Mouse (Mus musculus): ENCODE data around the gene Sgca. TPM values are rescaled to one million over a fixed set of nuclear protein-coding genes. Genes with fewer than 3 reads are reported as not detected.
"Not testable (repeated sequence)": the region's sequence is repeated elsewhere in the genome, so short reads cannot be mapped to it uniquely, and the experiment has no call there.

The Sgca gene
- total and polyA plus RNA-seq, 3 experiments = 0.95 TPM; not detected in 2

DNA sequence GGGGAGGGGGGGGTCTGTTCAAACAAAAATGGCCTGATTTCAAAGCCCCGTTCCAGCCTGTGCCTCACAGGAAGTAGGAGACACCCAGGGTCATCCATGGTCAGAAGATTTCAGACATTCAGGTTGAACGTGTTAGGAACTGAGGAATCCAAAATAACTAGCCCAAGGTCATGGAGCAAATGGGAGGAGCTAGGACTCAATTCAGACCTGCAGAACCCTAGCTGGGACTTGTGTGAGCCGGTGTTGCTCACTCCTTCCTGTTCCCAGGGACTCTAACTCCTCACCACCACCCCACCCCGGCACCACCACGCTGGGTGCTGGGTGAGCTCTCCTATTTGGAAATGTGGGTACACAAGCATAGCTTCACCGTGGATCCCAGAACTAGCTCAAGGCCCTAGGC, 11.2 kb upstream of the Sgca start:
- DNase-seq = peak; percentile 64

DNA sequence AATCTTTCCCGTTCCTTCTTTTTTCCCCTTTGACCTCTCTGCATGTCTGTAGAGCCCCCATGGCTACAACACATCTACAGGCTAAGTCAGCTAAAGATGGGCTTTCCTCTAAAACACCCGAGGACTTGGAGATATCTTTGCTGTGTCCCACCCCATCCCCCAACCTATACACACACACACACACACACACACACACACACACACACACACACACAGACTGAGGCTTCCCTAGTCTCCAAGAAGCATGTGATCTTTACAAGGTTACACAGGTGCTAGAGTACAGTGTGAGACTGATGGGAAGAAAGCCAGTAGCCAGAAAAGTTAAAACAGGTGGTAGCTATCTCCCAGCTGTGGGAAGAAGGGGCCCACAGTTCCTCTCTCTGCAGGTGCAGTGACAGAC, 10.3 kb upstream of the Sgca start:
- no peak for DNase-seq

DNA sequence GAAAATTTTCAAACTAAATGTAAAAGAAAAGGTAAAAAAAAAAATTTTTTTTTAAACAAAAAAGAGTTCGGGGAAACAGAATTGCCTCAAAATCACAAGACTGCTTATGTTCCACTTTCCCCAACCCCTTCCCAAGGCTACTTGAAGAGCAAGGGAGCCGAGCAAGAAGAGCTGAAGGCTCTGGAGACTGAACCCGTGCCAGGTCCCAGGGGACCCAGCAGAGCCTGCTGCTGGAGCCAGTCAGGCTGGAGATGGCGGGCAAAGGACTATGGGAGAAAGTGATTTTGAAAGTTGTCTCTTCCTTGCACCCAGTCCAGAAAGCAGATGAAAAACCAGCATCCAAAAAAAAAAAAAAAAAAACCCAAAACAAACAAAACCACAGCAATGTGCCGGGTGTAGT, 9.7 kb upstream of the Sgca start:
- DNase-seq = peak; percentile 34

DNA sequence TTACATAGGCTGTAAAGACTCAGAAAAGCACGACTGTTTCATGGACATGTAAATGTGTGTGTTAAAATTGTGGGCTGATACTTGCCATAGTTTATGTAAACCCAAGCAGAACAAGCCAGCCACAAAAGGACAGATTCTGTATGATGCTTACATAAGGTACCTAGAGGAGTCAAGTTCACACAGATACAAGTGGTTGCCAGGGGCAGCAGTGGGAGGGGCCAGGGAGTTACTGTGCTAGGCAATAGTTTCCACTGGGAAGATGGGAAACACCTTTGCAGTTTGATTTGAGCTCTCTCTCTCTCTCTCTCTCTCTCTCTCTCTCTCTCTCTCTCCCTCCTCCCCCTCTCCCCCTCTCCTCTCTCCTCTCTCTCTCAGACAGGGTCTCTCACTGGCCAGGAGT, 9.0 kb upstream of the Sgca start:
- DNase-seq = peak; percentile 12

DNA sequence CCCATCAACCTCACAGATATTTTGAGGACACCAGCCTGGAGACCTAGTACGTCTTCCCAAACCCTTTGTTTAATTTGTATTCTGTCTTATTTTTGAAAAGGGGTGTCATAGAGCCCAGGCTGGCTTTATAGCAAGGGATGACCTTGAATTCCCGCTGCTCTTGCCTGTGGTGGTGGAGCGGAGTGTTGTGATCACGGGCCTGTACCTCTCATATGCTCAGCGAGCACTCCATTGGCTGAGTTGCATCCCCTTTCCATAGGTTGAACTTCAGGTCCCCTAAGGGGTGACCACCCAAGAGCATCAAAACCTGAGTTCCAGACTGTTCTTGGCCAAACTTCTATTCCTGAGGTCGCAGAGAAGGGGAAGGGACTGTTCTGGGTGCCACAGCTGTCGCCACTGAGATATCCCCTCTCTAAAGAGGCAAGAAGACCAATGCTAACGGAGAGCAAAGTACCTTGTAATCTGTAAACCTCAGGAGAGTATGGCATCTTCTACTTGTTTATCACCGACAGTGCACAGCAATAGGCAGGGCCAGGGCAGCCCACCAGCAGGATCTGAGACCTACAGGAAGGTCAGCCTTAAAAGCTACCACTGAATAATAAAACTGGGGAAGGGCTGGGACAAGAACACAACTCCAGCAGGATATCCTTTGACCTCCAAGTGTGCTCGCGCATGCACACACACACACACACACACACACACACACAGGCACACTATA, 3.5 kb upstream of the Sgca start:
- DNase-seq = no peak

DNA sequence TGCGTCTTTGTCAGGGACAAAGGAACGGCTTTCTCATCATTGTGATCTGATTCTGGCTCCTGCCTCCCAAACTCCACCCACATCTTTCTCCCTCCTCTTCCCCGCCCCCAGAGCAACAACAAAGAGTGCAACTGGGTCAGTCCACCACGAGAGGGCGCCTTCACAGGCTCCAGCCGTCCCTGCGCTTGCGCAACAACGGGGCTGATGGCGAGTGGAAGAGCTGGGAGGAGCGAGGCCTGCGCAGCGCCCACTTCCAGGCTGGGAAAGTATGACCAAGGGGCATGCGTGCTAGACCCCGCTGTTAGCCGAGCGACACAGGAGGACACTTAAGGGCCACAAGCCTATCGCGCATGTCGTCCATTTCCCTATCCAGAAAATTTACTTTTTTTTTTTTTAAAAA, 2.8 kb upstream of the Sgca start:
- DNase-seq = peak; percentile 98

DNA sequence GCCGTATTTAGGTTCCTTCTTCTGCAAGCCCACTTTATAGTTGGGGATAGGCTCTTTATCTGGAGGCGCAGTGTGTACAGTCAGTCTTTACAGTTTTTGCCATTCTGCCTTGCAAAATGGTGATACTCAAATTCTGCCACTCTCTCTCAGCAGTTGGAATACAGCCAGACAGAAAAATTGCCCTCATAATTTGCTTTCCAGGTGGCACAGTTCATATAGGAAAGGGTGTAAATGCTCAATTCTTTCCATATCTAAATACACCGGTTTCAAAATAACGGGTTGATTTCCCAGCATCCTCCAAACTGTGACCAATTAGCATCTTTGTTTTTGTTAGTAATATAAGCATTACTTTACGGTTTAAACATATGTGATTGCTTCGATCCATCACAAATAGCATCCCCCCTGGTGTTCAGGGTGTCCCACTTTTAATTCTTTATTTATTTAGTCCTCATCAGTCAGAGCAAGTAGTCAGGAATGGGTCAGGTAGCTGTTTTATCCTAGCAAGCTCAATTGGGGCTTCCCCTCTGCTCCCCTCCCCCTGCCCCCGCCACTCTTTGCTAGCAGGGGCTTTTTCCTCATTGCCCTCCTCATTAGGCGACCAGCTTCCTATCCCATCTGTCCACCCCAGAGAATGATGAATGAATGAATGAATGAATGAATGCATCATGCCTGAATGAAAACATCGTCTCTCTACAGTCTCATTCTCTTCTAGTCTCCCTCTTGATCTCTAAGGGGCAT, 2.2 kb upstream of the Sgca start:
- DNase-seq = peak; percentile 6

DNA sequence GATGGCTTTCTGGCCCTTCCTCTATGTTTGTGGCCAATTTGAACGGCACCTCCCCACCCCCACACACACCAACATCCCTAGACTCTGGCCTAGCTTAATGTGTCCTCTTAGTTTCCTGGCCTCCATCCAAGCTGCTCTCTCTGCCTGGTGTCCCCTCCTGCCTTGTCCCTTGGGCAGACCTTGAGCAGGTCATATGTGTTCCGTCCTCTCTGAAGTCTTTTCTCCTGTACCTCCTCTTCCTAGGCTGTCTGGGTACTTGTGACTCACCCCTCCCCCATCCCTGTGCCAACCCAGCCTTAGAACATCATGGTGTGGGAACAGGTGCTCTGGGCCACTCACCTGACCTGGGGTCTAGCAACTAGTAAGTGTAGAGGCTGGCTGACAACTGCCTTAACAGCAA, 1.2 kb downstream of the Sgca start:
- DNase-seq = no peak

DNA sequence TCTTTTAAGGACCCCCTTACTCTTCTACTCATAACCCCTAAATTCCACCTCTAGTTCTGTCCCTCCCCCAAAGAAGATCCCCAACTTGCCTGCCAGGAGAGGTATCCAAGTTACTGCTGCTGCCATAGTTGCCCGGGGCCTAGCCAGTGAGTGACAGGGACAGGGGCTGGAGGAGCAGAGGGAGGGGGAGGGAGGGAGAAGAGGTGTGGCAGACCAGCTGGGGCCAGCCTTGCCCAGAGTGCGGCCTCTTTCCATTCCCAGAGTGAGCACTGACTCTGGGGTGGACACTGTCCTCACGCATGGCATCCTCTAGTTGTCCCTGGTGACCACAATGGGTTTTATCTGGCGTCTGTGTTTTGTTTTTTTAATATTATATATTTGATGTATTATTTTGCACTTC, 2.8 kb downstream of the Sgca start:
- no peak for DNase-seq

DNA sequence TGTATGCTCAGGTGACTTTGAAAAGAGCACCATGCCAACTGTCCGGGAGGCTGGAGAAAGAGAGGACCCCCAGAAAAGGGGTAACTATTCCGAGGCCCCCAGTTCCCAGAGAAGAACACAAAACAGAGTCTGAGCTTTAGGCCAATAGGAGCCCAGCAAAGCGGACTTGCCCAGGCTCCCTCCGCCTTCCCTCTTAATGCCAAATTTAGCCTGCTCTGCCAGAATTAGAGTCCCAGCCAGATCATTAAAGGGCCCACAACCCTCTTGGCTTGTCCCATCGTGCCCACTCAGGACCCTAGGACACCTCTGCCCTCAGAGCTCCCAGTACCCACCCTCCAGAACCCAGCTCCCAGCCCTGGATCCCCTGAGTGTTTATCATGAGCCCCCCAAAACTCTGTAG, 3.2 kb downstream of the Sgca start:
- DNase-seq = no peak

DNA sequence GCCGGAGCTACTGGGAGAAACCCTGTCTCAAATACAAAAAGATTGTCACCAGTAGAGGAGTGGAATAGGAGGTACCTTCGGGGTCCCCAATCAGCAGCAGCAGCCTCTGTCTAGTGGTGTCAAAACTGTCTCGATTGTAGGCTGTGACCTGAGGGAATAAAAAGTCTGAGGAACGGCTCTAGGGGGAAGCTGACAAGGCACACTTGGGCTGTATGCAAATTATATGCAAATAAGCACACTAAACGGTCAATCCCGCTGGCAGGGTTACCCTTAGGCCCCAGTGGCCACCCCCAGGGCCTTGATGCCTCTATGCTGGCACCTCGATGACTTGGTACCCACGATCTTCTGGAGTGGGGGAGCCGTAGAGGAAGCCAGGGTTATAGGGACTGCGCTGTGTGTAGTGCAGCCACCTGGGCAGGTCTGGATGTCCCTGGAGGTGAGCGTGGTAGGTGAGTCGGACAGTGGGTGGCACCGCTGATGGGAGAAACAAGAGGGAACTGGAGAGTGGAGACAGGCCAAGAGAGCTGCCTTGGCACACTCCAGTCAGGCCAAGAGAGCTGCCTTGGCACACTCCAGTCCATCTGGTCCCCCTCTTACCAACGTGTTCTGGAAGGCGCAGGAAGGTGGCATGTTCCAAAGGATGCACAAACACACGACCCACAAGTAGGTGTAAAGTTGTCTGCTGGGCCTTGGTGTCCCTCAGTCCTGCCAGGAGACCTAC, 4.1 kb downstream of the Sgca start:
- DNase-seq = no peak

DNA sequence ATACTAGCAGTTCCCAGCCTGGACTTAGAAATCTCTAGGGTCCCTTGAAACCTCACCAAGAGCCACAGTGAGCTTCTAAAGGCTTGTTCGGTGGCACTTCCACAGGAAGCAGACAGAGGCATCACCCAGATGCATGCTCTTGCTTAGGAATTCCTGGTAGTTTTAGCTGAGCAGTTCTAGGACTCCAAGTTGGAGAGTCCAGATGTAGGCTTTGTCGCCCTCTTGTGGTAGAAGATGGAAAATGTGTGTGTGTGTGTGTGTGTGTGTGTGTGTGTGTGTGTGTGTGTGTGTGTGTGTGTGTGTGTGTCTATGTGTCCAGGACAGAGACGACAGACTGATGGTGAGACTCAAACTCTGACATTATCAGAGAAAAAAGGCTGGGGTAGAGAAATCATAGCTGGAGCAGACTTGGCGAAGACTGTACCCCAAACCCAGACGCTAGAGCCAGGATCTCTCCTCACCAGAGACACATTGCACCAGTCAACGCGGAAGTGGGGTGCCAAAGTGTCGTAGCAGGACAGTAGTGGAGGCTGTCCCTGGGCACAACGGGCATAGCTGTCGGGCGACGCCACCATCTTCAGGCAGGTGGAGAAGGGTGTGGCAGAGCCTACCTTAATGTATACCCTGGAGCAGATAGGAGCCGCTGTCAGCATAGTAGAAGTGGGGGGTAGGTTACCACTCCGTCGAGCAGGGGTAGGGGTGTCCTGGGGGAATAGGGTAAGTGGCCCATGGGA, 5.8 kb downstream of the Sgca start:
- DNase-seq = peak; percentile 59

DNA sequence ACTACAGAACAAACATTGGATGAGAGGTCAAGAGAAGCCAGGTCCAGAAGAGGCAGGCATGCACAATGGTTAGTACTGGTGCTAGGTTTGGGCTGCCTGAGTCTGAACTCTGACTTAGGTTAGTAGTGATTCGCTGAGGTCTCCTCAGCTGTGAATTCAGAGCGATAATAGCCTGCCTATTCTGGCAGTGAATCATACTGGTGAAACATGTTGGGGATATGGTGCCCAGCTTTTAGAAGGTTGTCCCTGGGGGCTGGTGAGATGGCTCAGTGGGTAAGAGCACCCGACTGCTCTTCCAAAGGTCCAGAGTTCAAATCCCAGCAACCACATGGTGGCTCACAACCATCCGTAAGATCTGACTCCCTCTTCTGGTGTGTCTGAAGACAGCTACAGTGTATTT, 6.4 kb downstream of the Sgca start:
- DNase-seq = not testable (repeated sequence)

DNA sequence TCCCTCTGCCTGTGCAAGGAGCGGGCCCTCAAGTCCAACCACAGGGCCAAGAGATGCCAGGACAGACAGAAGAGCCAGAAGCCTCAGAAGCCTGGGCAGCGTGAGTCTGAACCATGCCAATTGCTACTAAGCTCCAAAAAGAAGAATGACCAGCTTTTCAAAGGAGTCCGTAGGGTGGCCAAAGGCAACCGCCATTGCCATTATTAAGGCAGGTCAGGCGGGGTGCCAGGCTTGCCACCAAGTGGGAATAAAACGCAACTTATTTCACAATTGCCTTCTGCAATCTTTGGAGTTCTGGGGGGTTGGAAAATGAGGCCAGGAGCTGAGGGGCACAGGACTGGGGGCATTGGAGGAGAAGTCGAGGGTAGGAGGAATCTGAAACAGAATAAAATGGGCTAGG, 7.9 kb downstream of the Sgca start:
- DNase-seq = peak; percentile 33

DNA sequence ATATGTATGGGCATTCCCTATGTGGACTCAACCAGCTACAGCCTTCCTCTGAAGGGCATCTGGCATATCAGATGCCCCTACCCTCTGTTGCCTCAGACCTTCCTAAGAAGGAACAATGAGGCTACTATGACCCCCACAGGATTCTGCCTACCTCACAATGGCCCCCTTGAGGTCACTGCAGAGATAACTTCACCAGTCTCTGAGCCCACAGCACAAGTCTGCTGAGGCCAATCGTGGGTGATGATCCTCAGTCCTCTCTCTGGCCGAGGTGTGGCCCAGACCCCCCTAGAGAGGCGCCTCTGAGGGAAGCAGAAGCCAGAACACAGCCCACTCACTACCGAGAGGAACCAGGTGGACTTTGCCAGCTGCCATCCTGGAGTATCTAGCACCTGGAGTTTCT, 8.7 kb downstream of the Sgca start, which contains the start of gene Hils1:
Gene Hils1 (plus strand): TSS at position 175 of the 400 bp plus-strand sequence.
- DNase-seq = no peak

DNA sequence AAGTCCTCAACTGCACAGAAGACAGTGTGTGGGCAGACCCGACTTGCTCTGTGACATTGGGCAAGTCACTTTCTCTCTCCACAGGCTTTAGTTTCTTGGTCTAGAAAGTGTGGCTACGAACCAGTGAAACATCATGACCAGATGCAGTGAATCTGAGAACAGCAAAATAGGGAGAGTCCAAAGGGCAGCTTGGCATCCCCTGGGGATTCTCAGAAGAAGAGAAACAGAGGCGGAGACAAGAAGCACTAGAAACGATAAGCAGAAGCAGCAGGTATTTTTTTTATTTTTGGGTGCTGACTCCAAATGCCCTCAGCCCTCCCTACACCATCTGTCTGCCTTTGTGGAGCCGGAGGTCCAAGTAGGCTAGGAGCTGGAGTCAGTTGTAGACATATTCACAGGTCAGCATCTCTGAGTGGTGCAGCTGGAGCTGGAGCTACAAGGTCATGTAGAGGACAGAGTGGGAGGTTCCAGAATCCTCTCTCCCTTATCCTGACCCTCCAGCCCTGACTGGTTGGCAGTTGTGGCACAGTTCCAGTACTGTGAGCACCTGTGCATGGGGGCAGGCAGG, 13.5 kb downstream of the Sgca start:
- no peak for DNase-seq

DNA sequence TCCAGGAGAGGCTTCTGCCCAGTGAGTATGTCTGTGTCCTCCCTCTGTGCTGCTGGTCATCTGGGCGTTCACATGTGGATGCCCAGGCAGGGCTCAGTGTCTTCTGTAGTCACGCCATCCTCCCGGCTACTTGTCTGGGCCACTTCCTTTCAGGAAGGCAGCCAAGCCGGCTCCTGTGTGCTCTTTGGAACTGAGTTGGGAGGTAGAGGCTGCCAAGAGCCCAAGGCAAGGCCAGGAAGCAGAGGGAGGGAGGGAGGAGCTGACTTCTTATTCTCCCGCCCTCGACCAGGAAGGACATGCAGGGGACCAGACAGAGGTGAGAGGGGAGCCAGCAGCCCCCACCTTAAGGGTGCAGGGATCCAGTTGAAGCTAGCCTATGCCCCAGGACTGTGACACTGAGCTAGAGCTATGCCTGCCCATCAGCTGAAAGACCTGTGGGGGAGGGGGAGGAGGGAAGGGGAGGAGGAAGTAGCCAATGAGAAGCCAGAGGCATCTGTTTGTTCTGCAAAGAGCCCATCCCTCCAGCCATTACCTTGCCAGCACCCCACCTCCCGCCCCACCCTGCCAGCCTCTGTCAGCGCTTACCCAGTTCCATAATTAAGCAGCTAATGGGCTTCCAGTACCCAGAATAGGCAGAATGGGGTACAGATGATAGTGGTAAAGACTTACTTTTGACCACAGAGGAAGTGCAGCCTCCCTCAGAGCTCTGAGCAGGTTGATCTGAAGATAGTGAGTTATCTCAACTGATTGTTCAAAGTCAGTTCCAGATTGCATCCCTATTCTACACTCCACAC, 17.9 kb downstream of the Sgca start:
- peak; percentile 83 for DNase-seq

DNA sequence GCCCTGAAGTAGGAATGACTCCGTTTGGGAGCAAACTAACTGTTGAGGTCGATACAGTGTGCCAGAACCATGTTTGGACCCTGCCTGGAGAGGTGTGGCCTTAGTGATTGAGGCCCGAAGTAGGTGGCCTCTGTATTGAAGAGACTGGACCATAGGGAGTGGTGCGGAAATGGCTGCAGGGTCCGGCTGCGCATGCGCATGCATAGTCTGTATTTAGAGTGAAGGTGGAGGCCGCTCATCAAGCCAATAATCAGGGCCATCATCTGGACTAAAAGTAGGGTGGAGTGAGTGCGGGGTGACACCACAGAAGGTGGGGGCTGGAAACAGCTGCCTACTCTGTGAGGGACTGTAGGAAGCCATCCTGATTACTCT, 18.4 kb downstream of the Sgca start:
- DNase-seq = no peak

DNA sequence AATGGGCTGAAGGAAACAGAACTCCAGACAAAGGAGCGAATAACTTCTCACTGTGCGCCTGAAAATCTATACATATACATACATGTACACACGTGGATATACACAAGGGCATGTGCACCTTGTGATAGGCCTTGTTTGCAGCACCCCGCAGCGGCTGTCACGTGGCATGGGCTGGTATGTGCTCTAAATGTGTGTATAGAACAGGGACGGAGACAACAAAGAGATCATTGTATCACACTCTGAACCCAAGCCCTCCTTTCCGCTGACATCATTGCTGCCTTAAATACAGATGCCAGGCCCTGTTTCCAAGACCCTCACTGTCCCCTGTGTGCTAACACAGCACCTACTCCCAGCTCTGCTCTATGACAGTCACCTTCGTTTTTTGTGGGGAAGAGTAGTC, 21.0 kb downstream of the Sgca start:
- no peak for DNase-seq

DNA sequence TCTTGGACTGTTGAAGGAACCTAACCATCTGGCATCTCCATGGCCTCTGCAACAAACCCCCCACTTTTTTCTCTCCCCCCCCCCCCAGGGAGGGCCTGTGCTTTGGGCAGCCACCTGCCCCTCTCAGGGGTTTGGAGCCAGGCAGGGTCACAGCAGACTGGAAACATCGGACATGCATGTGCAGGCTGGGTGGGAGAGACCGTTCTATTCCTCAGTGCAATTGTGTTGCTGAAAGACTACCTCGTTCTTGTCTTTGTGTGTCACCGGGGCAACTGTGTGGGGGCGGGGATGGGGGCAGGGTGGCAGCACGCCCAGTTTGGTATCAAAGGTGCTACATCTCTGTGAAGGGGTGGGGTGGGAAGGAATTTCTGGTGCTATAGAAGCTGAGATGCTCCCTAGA, 24.0 kb downstream of the Sgca start:
- DNase-seq = no peak

DNA sequence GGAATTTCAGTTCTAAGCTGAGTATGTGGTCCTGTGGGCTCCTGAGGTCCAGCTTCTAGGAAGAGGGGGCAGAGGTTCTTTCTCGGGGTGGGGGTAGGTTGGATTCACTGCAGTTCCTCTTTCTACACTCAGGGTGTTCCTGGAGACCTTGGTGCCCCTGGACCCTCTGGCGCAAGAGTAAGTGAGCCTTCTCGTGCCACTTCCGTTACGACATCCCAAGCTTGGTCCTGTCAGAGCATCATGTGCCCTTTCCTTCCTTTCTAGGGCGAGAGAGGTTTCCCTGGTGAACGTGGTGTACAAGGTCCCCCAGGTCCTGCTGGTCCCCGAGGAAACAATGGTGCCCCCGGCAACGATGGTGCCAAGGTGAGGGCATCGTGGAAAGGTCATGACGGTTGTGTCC, 30.9 kb downstream of the Sgca start:
- no peak for DNase-seq

Data from adrenal gland, adult 2 months (tissue).